Mouse (Mus musculus): ENCODE measurements at regions not wholly inside any gene's neighbourhood (a gene's known extent, or its start where the extent isn't known, plus 50 kb on each side); places are given as distances from the start of the nearest gene placed in this dataset.

GRCm38 (mm10) chr3:143242691-143243090 lies 360.9 kb upstream of the Pkn2 start:
- H3K36me3 ChIP-seq (ENCODE audit: control insufficient read depth, insufficient read depth, low read length), result no peaks in the 10 kb centered on the region
- no peaks in the 10 kb centered on the region for H3K4me1 ChIP-seq (ENCODE audit: control insufficient read depth, insufficient read depth, insufficient read length, low read length)
- TF ChIP-seq CTCF (IDR thresholded peaks at IDR 0.05; ENCODE audit: extremely low read depth, insufficient read length, insufficient replicate concordance, low read depth, low read length), result no peak
- no peak for TF ChIP-seq POLR2A (IDR thresholded peaks at IDR 0.05; ENCODE audit: low read depth, low read length)
- no peak overlapping the region for H3K27ac ChIP-seq (ENCODE audit: insufficient read depth, low read depth, low read length)
- WGBS, result 70% methylated on average over 4 of the region's 4 CpGs
- no peak overlapping the region for H3K4me3 ChIP-seq (ENCODE audit: low read depth, low read length)
- H3K27me3 ChIP-seq (ENCODE audit: control insufficient read depth, insufficient read depth, low read length), result no peaks in the 10 kb centered on the region

GRCm38 (mm10) chr3:143240545-143241383 lies 359.0 kb upstream of the Pkn2 start:
- Histone ChIP-seq H3K27me3 (ENCODE audit: control insufficient read depth, insufficient read depth, low read length) (no peaks in the 10 kb centered on the region), H3K4me3 (ENCODE audit: low read depth, low read length) (no peak overlapping the region), H3K4me1 (ENCODE audit: control insufficient read depth, insufficient read depth, insufficient read length, low read length) (no peaks in the 10 kb centered on the region), H3K36me3 (ENCODE audit: control insufficient read depth, insufficient read depth, low read length) (no peaks in the 10 kb centered on the region), H3K27ac (ENCODE audit: insufficient read depth, low read depth, low read length) (no peak overlapping the region)
- TF ChIP-seq CTCF (IDR thresholded peaks at IDR 0.05; ENCODE audit: extremely low read depth, insufficient read length, insufficient replicate concordance, low read depth, low read length), result no peak
- TF ChIP-seq POLR2A (IDR thresholded peaks at IDR 0.05; ENCODE audit: low read depth, low read length), result no peak
- WGBS, result 62% methylated on average over 7 of the region's 7 CpGs

- Histone ChIP-seq H3K27ac (ENCODE audit: insufficient read depth, low read depth, low read length) (no peak overlapping the region), H3K4me3 (ENCODE audit: low read depth, low read length) (no peak overlapping the region), H3K27me3 (ENCODE audit: control insufficient read depth, insufficient read depth, low read length) (no peaks in the 10 kb centered on the region), H3K36me3 (ENCODE audit: control insufficient read depth, insufficient read depth, low read length) (no peaks in the 10 kb centered on the region), H3K4me1 (ENCODE audit: control insufficient read depth, insufficient read depth, insufficient read length, low read length) (no peaks in the 10 kb centered on the region)
- TF ChIP-seq CTCF (IDR thresholded peaks at IDR 0.05; ENCODE audit: extremely low read depth, insufficient read length, insufficient replicate concordance, low read depth, low read length) (no peak), POLR2A (IDR thresholded peaks at IDR 0.05; ENCODE audit: low read depth, low read length) (no peak)
- 83% methylated on average over 6 of the region's 6 CpGs for WGBS
Observed at GRCm38 (mm10) chr3:143238546-143238945, 356.7 kb upstream of the Pkn2 start.

GRCm38 (mm10) chr3:143223999-143224729 lies 342.4 kb upstream of the Pkn2 start:
- H3K27me3 ChIP-seq (ENCODE audit: control insufficient read depth, insufficient read depth, low read length), result no peaks in the 10 kb centered on the region
- H3K27ac ChIP-seq (ENCODE audit: insufficient read depth, low read depth, low read length), result no peak overlapping the region
- no peaks in the 10 kb centered on the region for H3K4me1 ChIP-seq (ENCODE audit: control insufficient read depth, insufficient read depth, insufficient read length, low read length)
- no peak overlapping the region for H3K4me3 ChIP-seq (ENCODE audit: low read depth, low read length)
- no peak for TF ChIP-seq CTCF (IDR thresholded peaks at IDR 0.05; ENCODE audit: extremely low read depth, insufficient read length, insufficient replicate concordance, low read depth, low read length)
- no peak for TF ChIP-seq POLR2A (IDR thresholded peaks at IDR 0.05; ENCODE audit: low read depth, low read length)
- H3K36me3 ChIP-seq (ENCODE audit: control insufficient read depth, insufficient read depth, low read length), result no peaks in the 10 kb centered on the region
- 54% methylated on average over 6 of the region's 6 CpGs for WGBS

GRCm38 (mm10) chr3:143193263-143193970 lies 311.6 kb upstream of the Pkn2 start:
- Histone ChIP-seq H3K36me3 (ENCODE audit: control insufficient read depth, insufficient read depth, low read length) (no peaks in the 10 kb centered on the region), H3K4me1 (ENCODE audit: control insufficient read depth, insufficient read depth, insufficient read length, low read length) (no peaks in the 10 kb centered on the region), H3K27me3 (ENCODE audit: control insufficient read depth, insufficient read depth, low read length) (no peaks in the 10 kb centered on the region), H3K27ac (ENCODE audit: insufficient read depth, low read depth, low read length) (no peak overlapping the region), H3K4me3 (ENCODE audit: low read depth, low read length) (no peak overlapping the region)
- TF ChIP-seq POLR2A (IDR thresholded peaks at IDR 0.05; ENCODE audit: low read depth, low read length), result no peak
- no peak for TF ChIP-seq CTCF (IDR thresholded peaks at IDR 0.05; ENCODE audit: extremely low read depth, insufficient read length, insufficient replicate concordance, low read depth, low read length)
- WGBS, result 83% methylated on average over 6 of the region's 6 CpGs

- H3K27me3 ChIP-seq (ENCODE audit: control insufficient read depth, insufficient read depth, low read length), result no peaks in the 10 kb centered on the region
- no peak overlapping the region for H3K4me3 ChIP-seq (ENCODE audit: low read depth, low read length)
- TF ChIP-seq CTCF (IDR thresholded peaks at IDR 0.05; ENCODE audit: extremely low read depth, insufficient read length, insufficient replicate concordance, low read depth, low read length) (no peak), POLR2A (IDR thresholded peaks at IDR 0.05; ENCODE audit: low read depth, low read length) (no peak)
- H3K4me1 ChIP-seq (ENCODE audit: control insufficient read depth, insufficient read depth, insufficient read length, low read length), result no peaks in the 10 kb centered on the region
- H3K27ac ChIP-seq (ENCODE audit: insufficient read depth, low read depth, low read length), result no peak overlapping the region
- no peaks in the 10 kb centered on the region for H3K36me3 ChIP-seq (ENCODE audit: control insufficient read depth, insufficient read depth, low read length)
- 51% methylated on average over 7 of the region's 7 CpGs for WGBS
Observed at GRCm38 (mm10) chr3:143188931-143189330, 307.1 kb upstream of the Pkn2 start.

- TF ChIP-seq POLR2A (IDR thresholded peaks at IDR 0.05; ENCODE audit: low read depth, low read length), result no peak
- TF ChIP-seq CTCF (IDR thresholded peaks at IDR 0.05; ENCODE audit: extremely low read depth, insufficient read length, insufficient replicate concordance, low read depth, low read length), result no peak
- H3K4me1 ChIP-seq (ENCODE audit: control insufficient read depth, insufficient read depth, insufficient read length, low read length), result no peaks in the 10 kb centered on the region
- WGBS, result 58% methylated on average over 4 of the region's 4 CpGs
- H3K4me3 ChIP-seq (ENCODE audit: low read depth, low read length), result no peak overlapping the region
- H3K36me3 ChIP-seq (ENCODE audit: control insufficient read depth, insufficient read depth, low read length), result no peaks in the 10 kb centered on the region
- H3K27me3 ChIP-seq (ENCODE audit: control insufficient read depth, insufficient read depth, low read length), result no peaks in the 10 kb centered on the region
- H3K27ac ChIP-seq (ENCODE audit: insufficient read depth, low read depth, low read length), result no peak overlapping the region
Observed at GRCm38 (mm10) chr3:143173971-143174370, 292.2 kb upstream of the Pkn2 start.

Data from small intestine, adult 2 months (tissue).